Mouse (Mus musculus): ENCODE results near the gene Gm28051. TPM values are rescaled to one million over a fixed set of nuclear protein-coding genes. Genes with fewer than 3 reads are reported as not detected.
A peak's percentile ranks its signal among the peaks of the same experiment; 100 is the strongest.

Gene Gm28051
- total RNA-seq, 2 experiments from 2014 or later, result not detected

DNA sequence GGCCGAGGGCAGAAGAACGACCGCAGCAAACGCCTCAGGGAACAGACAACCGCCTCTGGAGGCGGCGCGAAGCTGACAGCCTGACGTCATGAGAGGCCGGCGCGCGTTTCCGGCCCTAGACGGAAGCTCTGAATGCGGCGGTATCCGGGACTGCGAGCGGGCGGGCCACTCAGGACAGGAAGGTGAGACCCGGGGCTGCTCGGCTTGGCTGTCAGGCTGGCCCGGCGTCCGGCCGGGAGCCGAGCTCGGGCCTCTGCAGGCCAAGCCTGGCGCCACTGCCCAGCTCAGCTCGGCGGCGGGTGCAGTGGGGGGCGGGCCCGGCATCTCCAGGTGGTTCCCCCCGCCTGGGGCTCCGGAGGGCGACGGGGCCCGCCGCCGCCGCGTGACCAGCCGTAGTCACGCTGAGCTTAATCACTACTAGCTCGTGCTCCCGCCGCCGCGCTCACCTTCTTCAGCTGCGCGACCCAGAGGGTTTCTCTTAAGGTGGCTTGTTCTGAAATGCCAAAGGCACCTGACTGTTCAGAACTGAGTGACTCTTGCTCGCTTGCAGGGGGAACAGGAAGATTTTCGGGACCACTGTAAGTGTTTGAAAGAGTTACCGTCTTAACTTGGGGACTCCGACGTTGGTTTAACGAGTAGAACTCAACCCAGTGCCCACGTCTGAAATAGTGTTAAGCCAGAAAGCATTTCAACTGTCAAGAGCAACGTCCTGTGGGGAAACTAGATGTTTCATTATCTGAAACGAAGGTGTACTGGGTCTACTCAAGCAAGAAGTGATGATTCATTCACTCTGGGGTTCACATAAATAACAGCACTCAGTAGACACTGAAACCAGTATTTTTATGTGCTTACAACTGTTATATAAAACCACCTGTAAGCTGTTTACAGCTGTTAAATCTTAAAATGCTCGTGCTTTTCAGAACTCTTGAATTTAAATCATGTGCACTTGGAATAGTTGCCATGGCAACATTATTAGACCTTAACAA, 13.7 kb downstream of the Gm28051 start, which contains the start of the genes Moap1 and Tmem251:
Gene Moap1 (minus strand): TSS at position 73 of the 986 bp plus-strand sequence.
Gene Tmem251 (plus strand): TSS at position 174 of the 986 bp plus-strand sequence.
- intact Hi-C loops (cut with DNase I; ENCODE audit: low total_unique reads), result loop anchor here (2.0 kb wide), 1 partner anchor 319 kb away; no protein-coding TSS in a partner anchor
- DNase-seq, result peak; percentile 89

DNA sequence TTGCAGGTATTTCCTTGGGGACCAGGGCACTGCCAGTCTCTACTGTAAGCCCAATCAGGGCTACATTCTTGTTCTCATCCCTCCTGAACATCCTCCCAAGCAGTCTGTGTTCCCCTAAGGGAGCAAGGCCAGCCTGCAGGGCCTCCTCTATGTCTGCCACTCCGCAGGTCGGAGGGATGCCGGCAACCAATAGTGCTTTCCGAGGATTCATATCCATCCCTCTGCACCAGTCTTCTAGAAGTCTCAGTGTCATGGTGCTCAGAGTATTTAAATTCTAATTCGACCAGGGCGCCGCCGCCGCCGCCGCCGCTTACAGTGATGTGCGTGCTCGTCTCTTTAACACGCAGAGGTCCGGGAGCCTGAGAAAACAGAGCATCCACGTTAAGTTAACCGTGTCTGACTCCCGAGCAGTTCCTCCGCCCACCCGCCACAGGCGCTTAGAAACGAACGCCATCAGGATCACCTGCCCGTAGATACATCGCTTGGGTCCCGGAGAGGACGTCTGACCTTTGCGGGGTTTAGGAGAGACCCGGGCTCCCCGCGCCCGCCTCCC, 14.5 kb downstream of the Gm28051 start:
- no peak for DNase-seq
- intact Hi-C loops (cut with DNase I; ENCODE audit: low total_unique reads), result loop anchor here (2.0 kb wide), 1 partner anchor 320 kb away; no protein-coding TSS in a partner anchor

DNA sequence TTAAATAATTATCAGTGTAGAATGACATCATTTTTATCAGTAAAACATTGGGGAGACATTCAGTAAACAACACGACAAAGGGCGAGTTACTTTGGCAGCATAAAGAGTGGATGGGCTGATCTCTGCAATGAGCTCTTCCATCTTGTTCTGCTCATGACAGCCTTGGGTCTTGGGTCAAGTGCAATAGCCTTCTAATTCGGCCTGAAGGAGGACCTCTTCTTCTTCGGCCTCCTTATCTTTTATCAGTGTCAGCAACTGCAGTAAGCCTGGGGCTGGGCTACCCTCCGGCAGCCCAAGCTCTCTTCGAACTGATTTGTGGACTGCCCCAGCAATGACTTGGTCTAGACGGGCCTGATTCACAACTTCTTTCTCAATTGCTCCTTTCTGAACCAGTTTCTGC, 15.5 kb downstream of the Gm28051 start:
- no peak for DNase-seq
- intact Hi-C loops (cut with DNase I; ENCODE audit: low total_unique reads), result loop anchor here (2.0 kb wide), 1 partner anchor 321 kb away; no protein-coding TSS in a partner anchor

DNA sequence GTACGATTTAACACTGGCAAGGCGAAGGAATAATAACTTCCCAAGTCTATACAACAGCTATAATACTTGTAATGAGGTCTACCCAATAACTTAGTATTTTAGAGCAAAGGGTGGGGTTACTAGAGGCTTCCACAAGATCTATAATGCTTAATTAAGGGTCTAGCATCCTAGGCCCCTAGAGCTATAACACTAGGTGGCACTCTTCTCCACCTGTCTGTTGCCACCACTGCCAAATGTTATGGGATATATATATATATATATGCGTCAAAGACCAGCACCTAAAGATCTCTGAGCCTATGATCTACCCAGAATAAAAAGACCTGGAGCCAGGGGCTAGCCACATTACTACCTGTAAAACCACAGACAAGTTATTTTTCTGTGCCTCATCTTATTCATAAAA, 17.3 kb downstream of the Gm28051 start:
- intact Hi-C loops (cut with DNase I; ENCODE audit: low total_unique reads), result no loop called here
- no peak for DNase-seq

DNA sequence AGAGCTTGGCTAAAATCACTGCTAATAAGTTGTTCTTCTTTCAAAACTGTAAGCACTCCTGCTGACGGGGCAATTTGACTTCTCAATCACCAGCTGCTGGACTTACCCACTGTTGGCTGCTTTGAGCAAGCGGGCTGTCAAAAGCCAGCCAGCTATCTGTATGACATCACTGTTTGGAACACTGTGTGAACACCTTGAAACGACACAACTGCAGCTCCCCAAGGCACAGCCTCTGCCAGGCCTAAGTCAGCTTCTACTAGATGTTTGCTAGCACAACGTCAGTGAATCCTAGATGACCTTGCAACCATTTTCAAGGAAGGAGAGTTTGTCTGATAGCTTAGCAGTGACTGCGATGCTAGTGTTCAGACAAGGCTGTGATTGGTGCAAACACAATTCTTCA, 18.5 kb downstream of the Gm28051 start:
- no peak for DNase-seq
- intact Hi-C loops (cut with DNase I; ENCODE audit: low total_unique reads), result no loop called here

DNA sequence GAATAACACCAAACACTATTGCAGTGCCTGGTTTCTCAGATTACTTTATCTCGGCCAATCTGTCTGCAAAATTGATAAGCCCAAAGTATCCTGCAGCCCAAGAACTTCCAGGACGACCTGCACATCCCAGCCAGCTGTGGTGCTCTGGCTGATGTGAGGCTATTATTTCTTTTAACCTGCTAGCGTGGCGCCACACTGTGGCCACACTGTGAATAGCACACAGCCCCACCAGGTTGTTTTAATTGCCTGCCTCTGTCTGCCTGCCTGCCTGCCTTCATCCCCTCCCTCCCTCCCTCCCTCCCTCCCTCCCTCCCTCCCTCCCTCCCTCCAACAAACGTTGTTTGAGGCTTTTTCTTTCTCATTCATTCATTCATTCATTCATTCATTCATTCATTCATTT, 24.2 kb downstream of the Gm28051 start:
- intact Hi-C loops (cut with DNase I; ENCODE audit: low total_unique reads), result no loop called here

DNA sequence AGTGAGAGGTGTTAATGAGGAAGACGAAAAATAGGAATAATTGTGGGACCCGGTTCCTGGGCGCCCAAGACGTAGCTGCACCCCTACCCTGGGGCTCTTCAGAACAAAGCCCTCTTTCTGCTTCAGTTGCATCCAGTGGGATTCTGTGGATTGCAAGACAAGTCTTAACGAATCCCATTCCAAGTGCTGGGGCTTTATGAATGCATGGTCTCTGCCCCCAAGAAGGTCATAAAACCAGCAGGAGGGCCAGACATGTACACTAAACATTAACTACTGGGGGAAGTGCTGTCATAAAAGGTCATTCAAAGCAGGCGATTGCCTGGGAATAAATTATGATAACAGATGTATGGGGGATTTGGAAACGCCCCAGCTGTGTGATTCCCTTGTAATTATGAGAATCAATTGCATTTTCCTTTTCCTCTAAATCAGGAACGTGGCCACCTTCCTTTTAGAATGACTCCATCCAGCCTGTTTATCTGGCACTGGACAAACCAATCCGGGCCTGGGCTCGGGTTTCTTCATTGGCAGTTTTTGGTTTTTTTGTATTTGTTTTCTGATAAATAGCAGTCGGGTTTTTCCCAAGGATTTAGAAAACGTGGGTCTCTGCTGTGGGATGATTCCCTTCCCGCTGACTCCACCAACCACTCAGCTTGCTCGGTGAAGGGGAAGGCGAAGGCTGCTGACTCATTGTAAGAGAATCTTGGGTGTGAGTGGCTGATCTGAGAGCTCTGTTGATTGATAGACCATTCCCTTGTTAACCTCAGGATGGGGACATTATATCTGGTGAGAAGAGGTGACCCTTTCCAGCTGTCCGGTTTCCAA, 26.6 kb downstream of the Gm28051 start:
- intact Hi-C loops (cut with DNase I; ENCODE audit: low total_unique reads), result no loop called here
- no peak for DNase-seq

More for the DNA sequence above, 24.2 kb downstream of the Gm28051 start:
- peak; percentile 53 for DNase-seq

DNA sequence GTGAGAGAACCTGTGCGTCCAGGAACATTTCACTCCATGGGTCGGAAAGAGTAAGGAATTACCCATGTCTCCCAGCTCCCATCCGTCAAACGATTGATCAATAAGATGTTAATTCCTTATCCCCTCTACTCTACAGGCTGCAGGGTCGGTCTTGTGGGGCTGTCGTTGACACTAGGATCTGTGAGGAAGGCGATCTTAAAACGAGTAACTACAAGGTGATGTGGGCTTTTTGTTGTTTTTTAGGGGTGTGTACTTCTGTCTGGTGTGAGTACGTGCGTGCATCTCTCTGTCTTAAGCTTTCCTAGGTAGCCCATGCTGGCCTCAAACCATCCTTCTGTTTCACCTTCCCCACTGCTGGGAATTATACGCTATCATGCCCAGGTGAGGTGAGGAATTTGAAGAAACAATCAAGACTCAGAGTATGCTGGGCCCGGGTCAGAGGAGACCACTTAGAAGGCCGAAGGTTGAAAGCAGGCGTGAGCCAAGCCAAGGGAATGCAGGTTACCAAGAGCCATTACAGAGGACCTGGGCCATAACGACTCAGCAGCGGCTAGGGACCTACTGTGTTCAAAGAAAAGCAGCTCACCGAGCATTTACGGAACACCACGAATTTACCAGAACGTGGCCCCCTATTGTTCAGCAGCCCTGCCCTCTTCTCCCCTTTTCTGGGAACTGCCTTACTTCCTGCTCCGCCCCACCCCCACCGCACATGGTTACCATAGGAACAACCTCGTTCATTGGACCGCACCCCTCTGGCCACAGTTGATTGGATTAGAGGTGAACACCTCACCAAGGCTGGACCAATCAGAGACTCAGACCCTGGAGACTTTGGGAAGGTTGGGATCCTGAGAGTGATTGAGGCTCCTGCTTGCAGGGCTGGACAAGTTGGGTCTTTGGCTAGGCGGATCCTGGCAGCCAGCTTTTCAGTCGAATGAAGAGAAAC, 27.4 kb downstream of the Gm28051 start:
- intact Hi-C loops (cut with DNase I; ENCODE audit: low total_unique reads), result no loop called here
- peak; percentile 36 for DNase-seq

DNA sequence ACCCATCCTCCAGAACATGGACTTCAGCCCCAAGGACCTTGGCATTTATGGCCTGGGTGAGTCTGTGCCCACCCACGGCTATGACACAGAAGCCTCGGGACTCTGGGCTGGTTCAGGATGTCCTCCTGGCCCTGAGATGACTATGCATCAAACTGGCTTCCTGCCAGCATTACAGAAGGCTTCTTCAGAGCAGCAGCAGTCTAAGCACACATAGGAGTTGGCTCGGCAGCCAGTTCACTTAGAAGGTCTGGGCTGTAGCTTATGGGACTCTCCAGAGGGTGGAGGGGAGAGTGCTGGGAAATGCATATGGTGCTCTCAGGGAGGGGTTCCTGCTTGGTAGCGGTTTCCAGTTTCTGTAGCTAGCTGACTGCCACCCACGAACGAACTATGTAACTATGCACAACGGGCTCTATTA, 31.8 kb downstream of the Gm28051 start:
- intact Hi-C loops (cut with DNase I; ENCODE audit: low total_unique reads), result no loop called here
- DNase-seq, result no peak

DNA sequence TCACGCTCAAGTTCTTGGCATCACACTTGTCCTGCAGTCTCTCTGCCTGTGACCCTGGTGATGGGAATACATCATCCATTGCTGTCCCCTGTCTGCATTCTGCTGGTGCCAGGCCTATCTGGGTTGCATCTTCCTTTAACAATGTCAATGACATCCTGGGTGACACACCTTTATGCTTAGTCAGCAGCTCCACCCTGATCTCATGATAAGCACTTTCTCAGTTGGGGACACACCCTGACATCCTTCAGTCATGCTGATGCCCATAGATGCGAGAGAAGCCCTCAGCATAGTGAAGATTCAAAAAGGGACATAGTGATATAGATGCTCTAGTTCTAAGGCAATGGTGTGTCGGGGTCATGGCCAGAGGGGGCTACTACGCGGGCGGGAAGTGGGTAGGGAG, 32.4 kb downstream of the Gm28051 start:
- DNase-seq, result no peak
- intact Hi-C loops (cut with DNase I; ENCODE audit: low total_unique reads), result no loop called here

DNA sequence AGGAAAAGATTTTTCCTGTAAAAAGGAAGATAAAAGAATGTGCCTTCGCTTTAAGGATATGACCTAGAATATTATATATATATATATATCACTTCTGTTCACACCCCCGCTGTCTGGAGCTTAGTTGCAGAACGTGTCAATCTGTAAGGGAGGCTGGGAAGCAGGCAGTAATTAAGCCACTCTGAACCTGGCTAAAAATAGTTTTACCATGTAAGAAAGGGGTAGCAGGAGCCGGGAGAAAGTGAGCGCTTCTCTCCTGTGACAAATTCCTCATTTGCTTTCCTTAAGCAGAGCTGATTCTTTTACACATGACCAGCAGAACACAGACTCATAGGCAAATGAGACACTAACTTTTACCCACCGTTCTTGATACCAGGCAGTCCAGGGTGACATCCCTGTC, 33.7 kb downstream of the Gm28051 start:
- intact Hi-C loops (cut with DNase I; ENCODE audit: low total_unique reads), result no loop called here
- DNase-seq, result no peak

DNA sequence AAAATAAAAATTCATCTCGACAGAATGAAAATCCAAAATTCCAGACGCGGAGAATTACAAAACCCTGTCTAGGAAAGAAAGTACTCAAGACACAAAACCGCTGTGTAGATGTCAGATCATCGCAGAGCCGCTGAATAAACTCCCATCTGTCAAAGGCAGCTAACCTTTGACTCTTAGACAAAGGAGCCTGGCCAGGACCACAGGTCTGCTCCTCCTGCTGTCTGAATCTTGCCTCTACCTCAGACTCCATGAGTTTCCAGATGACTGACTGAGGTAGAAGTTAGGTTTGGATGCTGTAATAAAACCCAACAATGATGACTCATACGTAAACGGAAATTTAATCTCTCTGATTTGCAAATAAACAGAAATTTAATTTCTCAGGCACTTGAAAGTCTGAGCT, 34.6 kb downstream of the Gm28051 start:
- no peak for DNase-seq
- intact Hi-C loops (cut with DNase I; ENCODE audit: low total_unique reads), result no loop called here

DNA sequence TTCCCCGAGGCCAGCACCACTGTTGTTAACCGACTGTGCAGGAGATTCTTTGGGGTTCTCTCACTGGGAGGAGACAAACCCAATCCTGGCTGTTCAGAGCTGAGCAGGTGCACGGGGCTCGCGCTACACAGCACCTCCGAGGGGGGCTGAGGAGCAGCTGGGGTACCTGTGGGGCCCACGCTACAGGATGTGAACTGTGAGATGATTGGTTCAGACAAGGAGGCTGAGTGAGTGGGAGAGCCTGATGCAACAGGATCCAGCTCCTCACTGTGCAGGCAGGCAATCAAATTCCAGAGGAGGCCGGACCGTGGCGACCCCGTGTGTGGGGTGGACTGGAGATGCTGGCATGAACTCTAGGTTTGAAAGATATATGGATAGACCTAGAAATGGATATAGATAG, 35.1 kb downstream of the Gm28051 start:
- intact Hi-C loops (cut with DNase I; ENCODE audit: low total_unique reads), result no loop called here
- DNase-seq, result no peak

DNA sequence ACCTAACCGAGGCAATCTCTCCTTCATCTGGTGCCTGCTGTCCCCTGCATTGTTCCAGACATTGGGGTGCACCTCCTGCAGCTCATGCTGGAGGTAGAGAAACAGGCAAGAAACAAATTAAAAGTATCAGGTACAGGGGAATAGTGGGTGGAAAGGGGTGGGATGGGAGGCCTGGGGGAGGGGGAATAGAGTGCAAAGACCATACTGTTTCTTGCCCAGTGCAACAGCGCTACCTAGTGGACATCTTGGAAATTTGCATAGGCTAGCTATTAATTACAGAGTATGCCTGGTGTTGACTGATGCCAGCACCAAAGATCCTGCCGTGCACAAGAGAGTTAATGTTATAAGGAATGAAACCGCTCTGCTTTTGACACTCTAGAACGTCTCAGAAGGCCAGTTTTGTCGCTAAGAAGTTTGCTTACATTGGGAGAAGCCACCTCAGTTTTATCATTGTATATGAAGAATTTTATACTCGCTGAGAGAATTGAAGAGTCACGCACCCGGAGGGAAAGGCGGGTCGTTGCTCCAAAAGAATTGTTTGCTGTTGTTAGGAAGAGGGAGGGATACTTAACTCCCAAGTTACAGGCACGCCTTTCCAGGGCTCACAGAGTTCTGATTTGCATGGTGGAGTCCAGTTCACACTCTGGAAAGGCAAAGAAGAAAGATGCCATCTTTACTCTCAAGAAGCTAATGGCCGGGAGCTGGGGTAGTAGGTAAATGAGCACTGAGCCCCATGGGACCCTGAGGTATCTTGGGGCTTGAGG, 37.8 kb downstream of the Gm28051 start:
- no peak for DNase-seq
- intact Hi-C loops (cut with DNase I; ENCODE audit: low total_unique reads), result loop anchor here (5.0 kb wide), 1 partner anchor 142 kb away; no protein-coding TSS in a partner anchor

DNA sequence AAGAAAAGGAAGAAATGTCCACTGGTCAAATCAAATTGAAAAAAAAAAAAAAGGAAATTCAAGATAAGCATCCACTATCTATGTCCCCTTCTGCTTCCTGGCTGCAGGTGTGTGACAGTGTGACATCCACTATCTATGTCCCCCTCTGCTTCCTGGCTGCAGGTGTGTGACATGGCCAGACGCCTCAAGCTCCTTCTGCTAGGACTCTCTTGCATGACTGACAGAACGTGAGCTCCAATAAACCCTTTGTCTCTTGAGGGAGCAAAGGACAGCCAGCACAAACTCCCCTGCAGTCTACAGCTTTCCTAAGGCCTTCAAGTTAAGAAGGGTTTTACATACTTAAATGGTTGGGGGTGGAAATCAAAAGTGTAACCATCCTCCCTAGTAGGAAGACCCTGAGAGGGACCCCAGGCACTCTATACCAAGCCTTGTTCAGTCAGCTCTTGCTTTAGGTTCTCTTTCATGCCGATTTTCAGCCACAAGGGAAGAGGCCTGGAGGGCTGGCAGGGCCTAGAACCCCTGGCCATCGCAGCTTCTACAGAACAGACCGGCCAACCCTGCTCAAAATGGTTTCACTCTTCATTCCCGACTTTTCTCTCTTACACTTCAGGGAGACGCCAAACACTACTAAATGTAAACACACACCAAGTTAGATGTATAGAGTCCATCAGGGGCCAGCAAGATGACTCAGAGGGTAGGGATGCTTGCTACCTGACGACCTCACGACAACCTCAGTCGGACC, 42.7 kb downstream of the Gm28051 start:
- DNase-seq, result no peak
- intact Hi-C loops (cut with DNase I; ENCODE audit: low total_unique reads), result loop anchor here (5.0 kb wide), 1 partner anchor 138 kb away; no protein-coding TSS in a partner anchor

DNA sequence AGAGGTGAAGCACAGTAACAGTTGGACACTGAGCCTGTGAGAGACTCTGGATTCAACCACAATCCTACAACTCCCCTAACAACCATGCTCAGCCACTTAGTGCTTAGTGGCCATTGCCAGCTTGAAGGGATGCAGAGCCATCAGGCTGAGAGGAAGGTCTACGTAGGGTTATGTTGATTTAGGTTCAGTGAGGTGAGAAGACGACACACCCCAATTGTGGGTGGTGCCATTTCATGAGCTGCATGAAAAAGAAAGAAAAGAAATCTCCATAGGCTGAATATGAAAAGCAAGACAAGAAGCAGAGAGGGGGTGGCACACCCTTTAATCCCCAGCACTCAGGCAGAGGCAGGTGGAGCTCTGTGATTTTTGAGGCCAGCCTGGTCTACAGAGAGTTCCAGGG, 43.4 kb downstream of the Gm28051 start:
- intact Hi-C loops (cut with DNase I; ENCODE audit: low total_unique reads), result no loop called here
- DNase-seq, result no peak

DNA sequence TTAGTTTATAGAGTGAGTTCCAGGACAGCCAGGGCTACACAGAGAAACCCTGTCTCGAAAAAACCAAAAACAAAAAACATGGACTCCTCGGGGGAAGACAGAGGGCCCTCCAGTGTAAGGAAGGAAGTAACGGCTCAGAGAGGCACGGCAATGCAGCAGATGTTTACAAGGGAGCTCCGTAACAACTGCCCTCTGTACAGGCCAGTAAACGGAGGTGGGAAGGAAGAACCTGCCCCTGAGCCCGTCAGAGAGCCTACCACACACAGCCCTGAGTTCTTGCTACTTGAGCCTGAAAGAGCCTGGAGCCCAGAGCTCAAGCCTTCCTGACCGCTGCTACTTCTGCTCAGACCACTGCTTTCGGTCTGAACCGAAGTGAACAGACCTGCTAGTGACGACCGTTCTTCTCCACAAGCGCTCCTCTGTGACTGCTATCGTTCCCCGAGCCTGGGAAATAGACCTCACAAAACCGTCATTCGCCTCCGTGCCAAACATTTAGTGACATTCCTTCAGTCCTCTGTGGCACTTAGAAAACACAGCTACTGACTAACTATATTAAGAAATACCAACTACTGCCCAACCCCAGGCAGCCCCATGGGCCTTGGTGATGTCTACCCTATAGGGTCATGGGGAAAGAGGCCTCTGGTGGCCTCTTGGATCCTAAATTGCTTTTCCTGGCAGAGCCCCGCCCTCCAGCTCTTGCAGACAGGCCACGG, 44.3 kb downstream of the Gm28051 start:
- intact Hi-C loops (cut with DNase I; ENCODE audit: low total_unique reads), result no loop called here
- no peak for DNase-seq
